Mouse (Mus musculus) MN1 (cell line): Measurements from ENCODE around the gene Ccdc18.
"Not testable (repeated sequence)": the region's sequence is repeated elsewhere in the genome, so short reads cannot be mapped to it uniquely, and the experiment has no call there.

ENCODE experiments used
- DNase-seq: peaks from one replicate; pipeline ENCODE4 v3.0.0-alpha.2; 2016; ENCODE audit warnings: low spot score

Ccdc18 gene

DNA sequence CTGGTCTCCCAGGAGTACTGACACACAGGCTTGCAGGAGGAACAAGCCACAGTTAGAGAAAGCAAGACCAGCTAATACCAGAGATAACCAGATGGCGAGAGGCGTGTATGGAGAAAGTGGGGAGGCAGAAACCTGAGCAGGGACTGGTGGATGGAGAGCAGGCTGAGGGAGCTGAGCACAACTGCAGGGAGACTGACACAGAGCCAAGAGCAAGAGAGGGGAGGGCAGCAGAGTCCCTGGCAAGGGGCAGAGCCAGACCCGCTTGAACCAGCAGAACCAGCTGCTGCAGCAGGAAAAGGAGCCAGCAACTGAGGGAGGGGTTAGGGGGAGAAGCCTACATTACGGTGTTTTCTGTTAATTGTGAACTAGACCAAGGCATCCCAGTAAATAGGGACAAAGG is 130.0 kb downstream of the Ccdc18 start:
- peak; percentile 47 for DNase-seq

DNA sequence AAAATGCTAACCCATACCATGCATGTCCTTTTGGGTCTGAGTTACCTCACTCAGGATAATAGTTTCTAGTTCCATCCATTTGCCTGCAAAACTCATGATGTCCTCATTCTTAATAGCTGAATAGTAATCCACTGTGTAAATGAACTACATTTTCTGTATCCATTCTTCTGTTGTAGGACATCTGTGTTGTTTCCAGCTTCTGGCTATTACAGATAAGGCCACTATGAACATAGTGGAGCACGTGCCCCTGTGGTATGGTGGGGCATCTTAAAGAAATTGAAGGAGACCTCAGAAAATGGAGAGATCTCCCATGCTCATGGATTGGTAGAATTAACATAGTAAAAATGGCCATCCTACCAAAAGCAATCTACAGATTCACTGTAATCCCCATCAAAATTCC is 131.1 kb downstream of the Ccdc18 start:
- DNase-seq = not testable (repeated sequence)

DNA sequence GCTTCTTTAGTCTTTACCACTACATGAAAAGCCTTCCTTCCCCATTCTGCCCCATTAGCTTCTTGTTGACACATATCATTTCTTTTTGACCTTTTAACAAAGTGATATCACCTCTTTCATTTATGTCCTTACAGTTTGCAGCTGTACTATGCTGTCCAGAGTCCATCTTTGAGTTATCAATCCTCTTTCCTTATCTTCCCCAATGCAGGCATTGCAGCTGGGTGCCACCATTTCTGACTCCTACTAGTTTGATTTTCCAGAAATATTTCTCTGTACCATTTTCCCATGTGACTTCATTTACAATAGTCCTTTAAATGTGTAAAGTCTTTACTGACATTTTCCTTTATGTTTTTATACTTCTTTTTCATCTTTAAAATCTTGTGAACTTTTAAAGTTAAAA is 134.3 kb downstream of the Ccdc18 start:
- DNase-seq = no peak

DNA sequence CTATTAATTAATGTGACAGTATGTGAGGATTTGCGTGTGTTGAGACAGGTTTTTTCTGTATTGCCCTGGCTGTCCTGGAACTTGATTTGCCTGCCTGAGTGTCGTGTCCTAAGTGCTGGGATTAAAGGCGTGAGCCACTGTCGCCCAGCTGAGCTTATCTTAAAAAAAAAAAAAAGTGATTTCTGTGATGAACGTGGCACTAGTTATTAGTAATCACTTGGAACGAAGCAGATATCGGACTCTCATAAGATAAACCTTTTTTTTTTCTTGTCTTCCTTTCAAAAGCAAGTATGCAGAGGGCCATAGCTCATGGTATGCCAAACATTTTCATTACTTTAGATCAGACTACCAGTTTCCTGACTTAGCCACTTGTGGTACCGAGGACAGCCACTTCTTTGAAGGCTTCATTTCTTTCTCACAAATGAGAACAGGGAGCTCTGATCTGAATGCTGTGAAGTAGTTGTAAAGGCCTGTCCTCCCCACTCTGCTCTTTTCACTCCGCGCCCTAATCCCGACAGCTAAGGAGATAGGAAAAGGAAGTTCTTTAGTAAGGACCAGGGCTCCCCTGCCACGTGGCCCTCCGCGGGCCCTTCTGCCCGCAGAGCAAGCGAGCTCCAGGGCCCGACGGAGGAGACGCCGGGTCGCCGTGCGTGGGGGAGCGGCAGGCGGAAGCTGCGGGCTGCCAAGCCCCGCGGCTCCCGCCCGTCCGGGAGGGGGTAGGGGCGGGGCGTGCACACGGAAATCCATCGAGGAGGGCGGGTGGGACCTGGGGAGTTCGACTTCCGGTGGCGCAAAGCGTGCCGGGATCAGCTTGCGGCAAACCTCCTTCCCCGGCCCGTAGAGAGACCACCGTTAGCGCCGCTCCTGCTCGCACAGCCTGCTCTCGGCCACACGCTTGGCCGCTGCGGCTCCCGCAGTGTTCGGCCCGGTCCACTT is 135.7 kb downstream of the Ccdc18 start, which contains the start of gene Dr1:
TSS of gene Dr1 (plus strand) at position 771 of the 936 bp plus-strand sequence.
- DNase-seq = peak; percentile 87

DNA sequence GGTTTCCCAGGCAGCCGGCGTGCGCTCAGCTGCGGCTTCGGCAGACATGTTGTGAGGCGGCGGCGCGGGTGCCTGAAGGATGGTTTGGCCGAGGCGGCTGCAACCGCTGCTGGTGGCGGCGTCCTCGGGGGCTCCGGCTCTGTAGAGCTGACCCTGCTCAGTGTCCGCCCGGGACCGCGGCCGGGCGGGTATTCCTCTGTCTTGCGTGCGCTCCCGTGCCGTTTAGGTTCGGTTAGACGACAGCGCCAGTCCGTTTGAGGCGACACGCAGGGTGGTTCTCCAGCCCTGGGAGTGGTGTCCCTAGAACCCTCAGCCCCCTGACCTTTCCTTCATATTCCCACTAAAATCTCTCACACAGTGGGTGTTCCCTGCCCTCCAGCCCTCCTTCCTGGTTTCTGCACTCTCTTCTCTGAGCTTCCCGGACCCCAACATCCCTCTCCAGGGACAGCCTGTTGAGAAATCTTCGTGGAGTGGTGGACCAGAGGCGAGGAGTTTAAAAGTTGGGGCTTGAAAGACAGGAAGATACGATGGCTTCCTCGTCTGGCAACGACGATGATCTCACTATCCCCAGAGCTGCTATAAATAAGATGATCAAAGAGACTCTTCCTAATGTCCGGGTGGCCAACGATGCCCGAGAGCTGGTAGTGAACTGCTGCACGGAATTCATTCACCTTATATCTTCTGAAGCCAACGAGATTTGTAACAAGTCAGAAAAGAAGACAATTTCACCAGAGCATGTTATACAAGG is 136.6 kb downstream of the Ccdc18 start:
- peak; percentile 28 for DNase-seq

DNA sequence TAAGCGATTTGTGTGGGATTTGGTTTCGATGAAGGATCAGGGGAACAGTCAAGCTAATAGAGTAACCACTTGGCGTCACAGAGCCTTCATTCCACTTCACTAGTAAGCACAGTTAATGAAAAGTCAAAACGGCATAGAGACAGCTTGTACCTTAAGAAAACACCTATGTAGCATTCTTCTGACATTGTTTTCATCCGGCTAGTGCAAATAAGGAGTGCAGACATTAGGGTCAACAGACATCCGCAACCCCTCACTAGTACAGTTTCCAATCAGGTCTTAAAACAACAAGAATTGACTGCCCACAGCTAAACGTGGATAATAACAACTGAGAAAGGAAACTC is 137.1 kb downstream of the Ccdc18 start:
- DNase-seq = no peak

DNA sequence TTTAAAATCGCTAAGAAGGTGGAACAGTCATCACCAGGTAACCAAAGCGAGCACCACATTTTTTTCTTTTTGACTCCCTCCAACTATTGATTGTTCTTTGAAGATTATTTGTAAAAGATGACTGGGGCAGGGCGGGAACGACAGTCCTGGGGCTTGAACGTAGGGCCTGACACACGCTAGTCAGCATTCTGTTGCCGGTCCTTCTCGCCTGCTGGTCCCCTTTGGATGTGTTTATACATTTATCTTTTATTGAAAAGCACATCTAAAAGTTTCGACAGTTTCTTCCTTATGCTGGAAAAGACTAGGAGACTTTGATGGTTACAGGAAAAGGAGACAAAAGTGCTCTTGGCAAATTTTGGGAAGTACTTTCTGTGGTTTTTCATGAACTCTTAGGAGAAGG is 137.7 kb downstream of the Ccdc18 start:
- no peak for DNase-seq

DNA sequence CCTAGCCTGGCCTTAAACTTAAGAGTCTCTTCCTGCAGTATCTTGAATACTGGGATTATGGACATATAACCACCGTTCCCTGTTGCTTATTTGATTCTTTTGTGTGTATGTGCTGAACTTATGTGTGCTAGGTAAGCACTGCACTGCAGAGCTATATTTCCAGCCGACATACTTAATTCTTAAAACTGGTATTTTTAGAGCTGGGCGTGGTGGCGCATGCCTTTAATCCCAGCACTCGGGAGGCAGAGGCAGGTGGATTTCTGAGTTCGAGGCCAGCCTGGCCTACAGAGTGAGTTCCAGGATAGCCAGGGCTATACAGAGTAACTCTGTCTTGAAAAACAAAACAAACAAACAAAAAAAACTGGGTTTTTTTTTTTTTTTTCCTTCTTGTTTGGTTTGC is 138.7 kb downstream of the Ccdc18 start:
- DNase-seq = not testable (repeated sequence)
